Mouse (Mus musculus) heart, adult 8-10 months (tissue): ENCODE data around the gene Rab44. TPM values are rescaled to one million over a fixed set of nuclear protein-coding genes. Genes with fewer than 3 reads are reported as not detected.
"Not testable (repeated sequence)": the region's sequence is repeated elsewhere in the genome, so short reads cannot be mapped to it uniquely, and the experiment has no call there.

ENCODE experiments used
- DNase-seq: peaks from one replicate; pipeline ENCODE4 v3.0.0; 2022; ENCODE audit warnings: low spot score
- total RNA-seq, 4 experiments: library from RNA; stranded (reverse); gene quantifications; 2 replicates each; pipeline ENCODE4 v1.2.4; 2022

The Rab44 gene
- under 1 TPM in 3 of 4 experiments, not detected in 1; 0.12 to 0.75 (median 0.38) TPM for total RNA-seq

DNA sequence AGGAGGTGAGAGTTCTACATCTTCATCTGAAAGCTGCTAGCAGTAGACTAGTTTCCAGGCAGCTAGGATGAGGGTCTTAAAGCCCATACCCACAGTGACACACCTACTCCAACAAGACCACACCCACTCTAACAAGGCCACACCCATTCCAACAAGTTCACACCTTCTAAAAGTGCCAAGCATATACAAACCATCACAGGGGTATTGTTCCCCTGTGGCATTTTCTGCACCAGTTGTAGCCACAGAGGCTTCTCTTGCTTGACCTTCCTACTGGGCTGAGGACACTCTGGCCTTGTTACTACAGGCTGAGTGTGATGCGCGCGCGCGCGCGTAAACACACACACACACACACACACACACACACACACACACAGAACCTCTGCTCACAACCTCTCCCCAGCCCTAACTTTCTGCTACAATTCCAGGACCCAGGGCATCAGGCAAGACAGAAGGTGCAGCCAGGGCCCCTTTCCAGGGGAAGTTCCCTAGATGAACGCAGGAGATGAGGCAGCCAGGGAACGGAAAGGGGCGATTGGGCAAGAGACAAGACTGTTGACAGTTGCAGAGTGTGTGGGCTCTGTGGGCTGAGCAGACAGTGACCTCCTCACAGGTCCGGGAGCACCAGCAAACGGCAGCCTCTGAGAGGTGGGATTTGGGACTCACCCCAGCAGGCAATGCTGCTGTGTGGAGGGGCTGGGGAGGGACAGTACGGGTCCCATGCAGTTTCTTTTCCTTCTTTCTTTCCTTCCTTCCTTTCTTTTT is at the start of gene Rab44:
Rab44 (plus strand) TSS at position 555 of the 762 bp plus-strand sequence.
- no peak for DNase-seq

DNA sequence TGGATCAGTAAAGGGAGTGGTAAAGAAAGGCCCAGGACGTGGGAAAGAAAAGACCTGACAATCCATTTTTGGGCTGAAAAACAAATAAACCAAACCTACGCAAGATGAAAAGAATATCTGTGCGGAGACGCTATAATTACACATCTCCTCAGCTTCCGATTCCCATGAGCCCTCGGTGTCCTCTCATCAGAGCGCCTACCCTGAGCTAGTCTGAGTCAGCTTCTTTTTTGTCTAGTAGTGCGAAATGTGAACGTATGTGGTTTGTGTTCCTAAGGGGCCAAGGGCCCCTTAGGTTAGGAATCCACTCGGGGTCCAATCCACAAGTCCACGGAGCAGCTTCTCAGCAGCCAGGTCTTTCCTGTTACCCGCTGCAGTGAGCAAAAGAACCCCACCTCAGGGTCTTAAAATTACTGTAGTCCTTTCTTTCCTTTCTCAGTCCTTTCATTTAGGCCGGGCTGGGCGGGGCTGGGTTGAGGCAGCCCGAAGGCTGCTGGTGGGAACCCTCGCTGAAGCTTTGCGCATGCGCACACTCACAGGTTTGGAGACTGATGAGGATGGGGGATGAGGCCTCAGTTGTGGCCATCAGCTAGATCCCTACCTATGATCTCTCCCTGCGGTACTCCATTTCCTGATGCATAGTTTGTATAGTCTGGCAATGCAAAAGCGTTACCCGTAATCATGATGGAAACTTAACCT is 48.6 kb upstream of the Rab44 start:
- DNase-seq, result no peak

GRCm38 (mm10) chr17:29065971-29066370 is 48.0 kb upstream of the Rab44 start:
- DNase-seq, result no peak

- not testable (repeated sequence) for DNase-seq
These were observed 46.5 kb upstream of the Rab44 start for GRCm38 (mm10) chr17:29067416-29067815.

GRCm38 (mm10) chr17:29067847-29068246 is 46.1 kb upstream of the Rab44 start:
- DNase-seq, result no peak

GRCm38 (mm10) chr17:29069063-29069462 is 44.9 kb upstream of the Rab44 start:
- DNase-seq, result no peak

DNA sequence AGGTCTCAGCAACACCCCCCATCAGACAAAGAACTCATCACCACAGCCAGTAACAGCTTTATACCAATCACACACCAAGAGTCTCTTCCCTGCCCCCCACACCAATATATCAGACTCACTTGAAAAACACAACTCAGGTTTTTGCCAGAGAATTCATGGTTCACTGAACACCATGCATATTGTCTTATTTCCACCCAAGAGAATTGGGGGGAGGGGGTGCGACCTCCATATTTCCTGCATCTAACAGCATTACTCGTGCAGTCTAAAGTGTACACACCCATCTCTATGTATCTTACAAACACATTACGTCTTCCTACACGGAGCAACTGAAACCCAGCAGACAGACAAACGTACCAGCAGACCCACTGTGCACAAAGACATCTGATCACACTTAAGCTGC is 42.1 kb upstream of the Rab44 start:
- no peak for DNase-seq

GRCm38 (mm10) chr17:29072701-29073307 is 41.1 kb upstream of the Rab44 start:
- DNase-seq, result no peak

DNA sequence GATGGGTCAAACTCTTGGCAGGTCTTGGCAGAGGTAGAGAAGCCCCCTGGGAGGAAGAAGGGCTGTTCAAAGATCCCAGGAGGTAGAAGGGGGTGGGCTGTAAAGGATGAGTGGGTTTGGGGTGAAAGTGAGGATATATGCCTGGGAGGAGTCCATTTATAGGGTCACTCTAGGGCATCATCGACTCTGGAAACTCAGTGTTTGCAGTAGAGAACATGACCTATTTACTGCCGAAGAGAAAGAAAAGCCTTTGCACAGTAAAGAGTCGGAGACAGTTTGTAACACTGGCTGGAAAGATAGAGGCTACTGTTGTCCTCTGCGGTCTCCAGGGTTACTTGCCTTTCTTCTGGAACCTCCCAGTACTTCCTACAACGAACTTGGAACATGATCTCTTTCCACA is 40.6 kb upstream of the Rab44 start:
- no peak for DNase-seq

DNA sequence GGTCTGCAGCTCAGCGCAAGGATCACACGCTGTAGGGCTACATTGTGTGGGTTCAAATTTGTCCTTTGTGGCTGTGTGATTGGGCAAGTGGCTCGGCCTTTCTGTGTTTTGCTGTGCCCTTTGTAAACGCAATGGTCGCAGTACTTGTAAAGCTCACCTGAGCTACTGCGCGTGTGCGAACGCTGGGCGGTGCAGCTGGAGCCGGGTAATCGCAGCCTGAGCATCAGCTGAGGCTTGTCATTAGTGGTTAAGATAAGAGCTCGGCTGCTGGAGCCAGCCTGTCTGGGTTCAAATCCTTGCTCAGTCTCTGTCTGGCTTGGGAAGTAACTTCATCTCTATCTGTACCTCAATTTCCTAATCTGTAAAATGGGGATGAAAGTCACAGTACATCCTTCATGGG is 39.9 kb upstream of the Rab44 start:
- DNase-seq, result no peak

- DNase-seq, result no peak
These were observed 37.7 kb upstream of the Rab44 start for GRCm38 (mm10) chr17:29076235-29076634.

- no peak for DNase-seq
These were observed 36.0 kb upstream of the Rab44 start for GRCm38 (mm10) chr17:29077786-29078509.

GRCm38 (mm10) chr17:29078519-29079383 is 35.2 kb upstream of the Rab44 start:
- DNase-seq, result peak; percentile 81

GRCm38 (mm10) chr17:29080758-29081617 is 33.0 kb upstream of the Rab44 start:
- DNase-seq, result no peak

DNA sequence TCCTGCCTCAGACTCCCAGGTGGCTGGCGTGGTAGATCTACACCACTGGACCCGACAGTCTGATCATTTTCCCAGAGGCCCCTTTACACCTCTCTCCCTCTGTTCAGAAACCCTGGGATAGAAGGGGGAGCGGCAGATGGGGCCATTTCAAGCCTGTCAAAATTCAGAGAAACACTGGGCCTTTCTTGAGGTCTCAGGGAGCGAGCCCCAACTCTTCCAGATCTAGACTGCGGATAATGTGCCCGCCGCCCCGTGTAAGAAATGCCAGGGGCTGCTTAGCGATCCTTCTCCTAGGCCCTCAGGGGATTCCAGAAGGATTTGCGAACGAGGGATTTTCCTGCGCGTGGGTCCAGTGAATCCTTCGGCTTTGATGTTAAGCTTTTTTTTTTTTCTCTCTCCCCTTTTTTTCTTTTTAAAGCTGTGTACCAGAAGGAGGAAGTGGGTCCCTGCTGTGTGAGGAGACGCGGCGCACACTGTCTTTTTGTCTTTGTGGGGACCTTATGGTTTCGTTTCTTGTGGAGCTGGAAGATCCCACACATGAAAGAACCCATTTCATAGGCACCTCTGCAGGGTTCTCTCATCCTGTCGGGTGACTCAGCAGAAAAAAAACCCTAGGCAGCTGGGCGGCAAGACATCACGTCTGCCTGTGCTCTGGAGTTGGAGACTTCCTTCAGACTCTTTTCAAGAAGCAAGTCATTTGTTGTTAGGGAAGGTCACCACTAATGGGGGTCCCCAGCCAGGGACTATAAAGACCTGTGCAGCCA is 32.1 kb upstream of the Rab44 start:
- no peak for DNase-seq

GRCm38 (mm10) chr17:29083586-29083985 is 30.4 kb upstream of the Rab44 start:
- no peak for DNase-seq

GRCm38 (mm10) chr17:29084656-29085055 is 29.3 kb upstream of the Rab44 start:
- DNase-seq, result no peak

GRCm38 (mm10) chr17:29085266-29085665 is 28.7 kb upstream of the Rab44 start:
- DNase-seq, result no peak

DNA sequence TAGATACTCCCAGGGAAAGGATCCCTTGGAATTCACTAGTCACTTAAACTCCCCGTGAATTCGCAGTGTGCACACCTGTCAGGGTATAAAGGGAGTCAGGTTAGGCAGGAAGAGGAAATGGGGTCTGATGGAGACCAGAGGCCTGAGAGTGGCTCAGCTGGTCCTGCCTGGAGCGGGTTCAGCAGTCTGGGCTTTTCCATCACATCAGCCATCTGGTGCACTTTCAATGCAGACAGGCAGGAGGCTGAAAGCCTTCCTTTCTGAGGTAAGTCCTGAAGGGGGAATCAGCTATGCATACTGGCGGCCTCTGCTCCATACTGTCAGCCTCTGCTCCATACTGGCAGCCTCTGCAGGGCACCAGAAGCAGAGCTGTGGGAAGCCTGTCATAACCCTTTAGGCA is 27.0 kb upstream of the Rab44 start:
- DNase-seq, result no peak
